Mouse (Mus musculus) megakaryocyte, embryonic 14.5 days (primary cell): ENCODE results near the gene Cnnm3.

ENCODE experiments used
- FLI1 ChIP-seq: IDR thresholded peaks from 2 replicates; pipeline ENCODE4 v1.6.1; 2012; ENCODE audit warnings: low read length, inconsistent platforms, mixed read lengths
- GATA1 ChIP-seq: IDR thresholded peaks from 3 replicates; pipeline ENCODE4 v1.6.1; 2012; ENCODE audit warnings: mixed read lengths, low read length, inconsistent platforms, borderline replicate concordance

GRCm38 (mm10) chr1:36533546-36533945, 21.9 kb downstream of the Cnnm3 start:
- no peak for TF ChIP-seq GATA1
- no peak for TF ChIP-seq FLI1
